Mouse (Mus musculus) C2C12 (cell line): Measurements from ENCODE around the gene Rtl10.

Source experiments
- CEBPB ChIP-seq: IDR thresholded peaks from one replicate; pipeline ENCODE4 v1.6.1; 2011; ENCODE audit warnings: low read depth, mild to moderate bottlenecking, control low read depth, moderate library complexity
- CTCF ChIP-seq: IDR thresholded peaks from one replicate; pipeline ENCODE4 v1.5.1; 2011; ENCODE audit not compliant: control insufficient read depth, insufficient read depth, insufficient read length
- FOSL1 ChIP-seq: IDR thresholded peaks from one replicate; pipeline ENCODE4 v1.8.0; 2011; ENCODE audit warnings: mild to moderate bottlenecking, low read length; ENCODE audit not compliant: poor library complexity, insufficient read depth, severe bottlenecking
- MAX ChIP-seq: IDR thresholded peaks from one replicate; pipeline ENCODE4 v1.6.1; 2011; ENCODE audit warnings: mild to moderate bottlenecking, control low read depth
- MYOD1 ChIP-seq: IDR thresholded peaks from one replicate; pipeline ENCODE4 v1.6.1; 2011; ENCODE audit warnings: low read depth; ENCODE audit not compliant: control insufficient read depth, insufficient read length
- MYOG ChIP-seq: IDR thresholded peaks from one replicate; pipeline ENCODE4 v1.6.1; 2011; ENCODE audit not compliant: control insufficient read depth, insufficient read length; ENCODE audit errors: extremely low read depth
- USF1 ChIP-seq: IDR thresholded peaks from one replicate; pipeline ENCODE4 v1.6.1; 2011; ENCODE audit warnings: low read depth, mild to moderate bottlenecking, control low read depth, moderate library complexity

GRCm38 (mm10) chr16:18547891-18548290 lies 49.2 kb downstream of the Rtl10 start:
- TF ChIP-seq CTCF (no peak), FOSL1 (no peak), MAX (no peak), MYOG (no peak), USF1 (no peak), MYOD1 (no peak), CEBPB (no peak)
